Mouse (Mus musculus): ENCODE data around the gene Dpy30.

The Dpy30 gene

DNA sequence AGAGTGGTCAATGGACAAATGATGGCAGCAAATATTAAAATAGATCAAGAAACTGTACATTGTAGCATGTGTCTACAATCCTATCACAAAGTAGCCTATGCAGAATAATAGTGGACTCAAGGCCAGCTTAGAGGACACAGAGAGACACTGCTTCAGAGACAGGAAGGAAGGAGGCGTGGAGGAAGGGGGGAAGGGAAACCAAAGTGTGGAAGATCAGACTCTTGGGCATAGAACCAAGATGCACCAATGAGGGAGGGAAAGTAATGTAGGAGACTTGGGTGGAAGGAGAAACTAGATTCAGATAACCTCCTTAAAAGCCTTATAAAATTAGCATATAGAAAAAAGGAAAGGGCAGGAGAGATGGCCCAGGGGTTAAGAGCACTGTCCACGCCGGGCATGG is 61.3 kb downstream of the Dpy30 start:
- no peak for DNase-seq (ENCODE audit: low spot score)
